Mouse (Mus musculus): ENCODE data around the gene Coq8a. TPM values are rescaled to one million over a fixed set of nuclear protein-coding genes. Genes with fewer than 3 reads are reported as not detected.

Coq8a gene
- polyA plus RNA-seq, 1 experiment from 2014 or later, result 1.6 TPM

DNA sequence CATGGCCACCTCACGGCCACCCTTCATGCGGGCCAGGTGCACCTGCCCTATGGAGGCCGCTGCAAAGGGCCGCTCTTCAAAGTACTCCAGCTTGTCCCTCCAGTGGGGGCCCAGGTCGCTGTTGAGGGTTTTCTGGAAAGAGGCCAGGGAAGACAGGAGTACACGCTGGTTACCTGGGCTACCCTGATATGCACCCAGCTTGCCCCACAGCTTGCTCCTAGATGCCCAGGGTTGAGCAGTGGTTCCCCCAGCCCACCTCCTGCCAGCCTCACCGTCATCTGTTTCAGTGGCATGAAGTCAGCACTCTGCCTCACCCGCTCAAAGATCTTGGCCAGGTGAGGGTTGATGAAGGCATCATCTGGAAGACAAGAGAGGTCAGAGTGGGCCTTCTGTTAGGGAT, 29.3 kb downstream of the Coq8a start:
- Histone ChIP-seq H3K9me3 (replicated peaks) (no peaks in the 10 kb centered on the region), H3K4me2 (no peak overlapping the region), H3K9ac (no peak overlapping the region), H3K27ac (no peak overlapping the region), H3K27me3 (no peaks in the 10 kb centered on the region), H3K4me1 (no peaks in the 10 kb centered on the region), H3K4me3 (no peak overlapping the region), H3K36me3 (ENCODE audit: poor library complexity, severe bottlenecking) (peaks cover 6% of the 10 kb centered on the region)
- 93% methylated on average over 8 of the region's 8 CpGs for WGBS
- no peak for ATAC-seq

DNA sequence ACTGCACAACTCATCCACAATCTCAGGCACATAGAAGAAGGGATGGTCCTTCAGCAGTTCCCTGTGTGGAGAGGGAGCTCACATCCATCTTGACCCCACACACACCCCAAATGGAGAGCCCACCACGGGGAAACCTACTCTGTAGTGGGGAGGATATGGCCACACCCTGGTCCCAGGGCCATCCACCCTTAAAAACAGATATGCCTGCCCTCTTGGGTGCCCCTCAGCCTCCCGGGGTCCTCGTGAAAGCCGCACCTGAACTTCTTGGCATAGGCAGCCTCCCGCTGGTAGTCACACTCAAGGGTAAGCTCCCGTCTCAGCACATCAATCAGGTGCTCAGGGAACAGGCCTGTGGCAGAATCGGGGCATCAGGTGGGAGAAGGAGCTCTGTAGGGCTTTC, 30.2 kb downstream of the Coq8a start:
- H3K36me3 ChIP-seq (ENCODE audit: poor library complexity, severe bottlenecking), result peaks cover 6% of the 10 kb centered on the region
- 85% methylated on average over 7 of the region's 7 CpGs for WGBS
- H3K9ac ChIP-seq, result no peak overlapping the region
- no peak overlapping the region for H3K27ac ChIP-seq
- no peak overlapping the region for H3K4me3 ChIP-seq
- H3K4me1 ChIP-seq, result no peaks in the 10 kb centered on the region
- no peaks in the 10 kb centered on the region for H3K9me3 ChIP-seq (replicated peaks)
- no peaks in the 10 kb centered on the region for H3K27me3 ChIP-seq
- no peak overlapping the region for H3K4me2 ChIP-seq
- ATAC-seq, result no peak

DNA sequence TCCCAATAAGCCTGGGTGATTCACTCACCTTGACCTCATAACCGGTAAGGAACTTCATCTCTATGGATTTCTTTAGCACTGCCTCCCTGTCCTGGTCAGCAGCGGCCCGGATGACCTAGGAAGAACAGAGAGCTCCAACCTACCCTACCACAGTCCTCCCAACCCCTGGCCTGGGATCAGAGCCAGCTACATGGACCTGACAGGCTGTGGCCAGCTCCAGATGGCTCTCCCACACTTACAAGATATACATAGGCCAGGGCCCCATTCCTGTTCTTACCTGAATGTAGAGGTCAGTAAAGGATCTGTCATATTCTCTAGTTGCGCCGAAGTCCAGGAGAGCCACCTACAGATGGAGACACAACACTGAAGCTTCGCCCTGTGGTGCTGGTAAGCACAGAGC, 31.1 kb downstream of the Coq8a start:
- WGBS, result 95% methylated on average over 6 of the region's 6 CpGs
- Histone ChIP-seq H3K4me2 (no peak overlapping the region), H3K27me3 (no peaks in the 10 kb centered on the region), H3K27ac (no peak overlapping the region), H3K4me3 (no peak overlapping the region), H3K9ac (no peak overlapping the region), H3K36me3 (ENCODE audit: poor library complexity, severe bottlenecking) (peaks cover 9% of the 10 kb centered on the region), H3K4me1 (no peaks in the 10 kb centered on the region), H3K9me3 (replicated peaks) (no peaks in the 10 kb centered on the region)
- no peak for ATAC-seq

DNA sequence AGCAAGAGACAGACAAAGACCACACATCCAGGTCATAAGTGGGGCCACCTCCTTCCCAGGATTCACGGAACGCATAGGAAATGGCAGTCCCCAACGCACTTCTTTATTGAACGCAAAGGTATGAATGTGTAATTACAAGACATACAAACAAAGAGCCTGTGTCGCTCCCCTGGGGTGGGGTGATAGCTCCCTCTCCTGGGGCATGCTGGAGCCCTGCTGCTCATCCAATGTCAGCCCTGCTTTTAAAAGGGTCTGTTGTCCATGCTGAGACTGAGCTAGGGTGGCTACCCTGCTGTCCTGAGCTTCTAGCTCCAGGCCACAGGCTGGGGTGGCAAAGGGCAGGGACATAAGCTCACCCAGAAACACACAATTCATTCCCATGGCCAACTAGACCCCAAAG, 32.9 kb downstream of the Coq8a start:
- H3K27ac ChIP-seq, result no peak overlapping the region
- 84% methylated on average over 5 of the region's 5 CpGs for WGBS
- no peak for ATAC-seq
- no peak overlapping the region for H3K4me2 ChIP-seq
- H3K9me3 ChIP-seq (replicated peaks), result no peaks in the 10 kb centered on the region
- H3K27me3 ChIP-seq, result no peaks in the 10 kb centered on the region
- no peak overlapping the region for H3K4me3 ChIP-seq
- peaks cover 27% of the 10 kb centered on the region for H3K36me3 ChIP-seq (ENCODE audit: poor library complexity, severe bottlenecking)
- no peak overlapping the region for H3K9ac ChIP-seq
- H3K4me1 ChIP-seq, result no peaks in the 10 kb centered on the region

DNA sequence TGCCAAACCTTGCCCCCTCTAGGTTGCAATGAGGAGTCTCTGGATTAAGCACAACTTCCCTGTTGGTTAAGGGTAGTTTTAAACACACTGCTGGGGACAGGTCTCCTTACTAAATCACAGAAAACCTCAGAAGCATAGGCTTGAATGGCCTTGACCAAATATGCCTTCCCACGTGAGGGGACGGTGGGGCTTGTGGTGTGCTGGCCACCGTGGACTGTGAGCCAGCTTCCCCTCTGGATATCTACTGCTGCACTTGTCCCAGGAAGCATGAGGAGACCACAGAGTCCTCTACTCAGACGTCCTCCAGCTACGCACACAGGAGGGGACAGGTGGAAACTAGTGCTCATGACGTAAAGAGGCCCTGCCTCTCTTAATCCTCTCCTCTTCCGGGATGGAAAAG, 36.4 kb downstream of the Coq8a start:
- no peaks in the 10 kb centered on the region for H3K27me3 ChIP-seq
- H3K9ac ChIP-seq, result no peak overlapping the region
- H3K4me3 ChIP-seq, result no peak overlapping the region
- no peaks in the 10 kb centered on the region for H3K9me3 ChIP-seq (replicated peaks)
- WGBS, result 87% methylated on average over 7 of the region's 7 CpGs
- H3K36me3 ChIP-seq (ENCODE audit: poor library complexity, severe bottlenecking), result peaks cover 46% of the 10 kb centered on the region
- no peaks in the 10 kb centered on the region for H3K4me1 ChIP-seq
- ATAC-seq, result no peak
- no peak overlapping the region for H3K27ac ChIP-seq
- H3K4me2 ChIP-seq, result no peak overlapping the region

DNA sequence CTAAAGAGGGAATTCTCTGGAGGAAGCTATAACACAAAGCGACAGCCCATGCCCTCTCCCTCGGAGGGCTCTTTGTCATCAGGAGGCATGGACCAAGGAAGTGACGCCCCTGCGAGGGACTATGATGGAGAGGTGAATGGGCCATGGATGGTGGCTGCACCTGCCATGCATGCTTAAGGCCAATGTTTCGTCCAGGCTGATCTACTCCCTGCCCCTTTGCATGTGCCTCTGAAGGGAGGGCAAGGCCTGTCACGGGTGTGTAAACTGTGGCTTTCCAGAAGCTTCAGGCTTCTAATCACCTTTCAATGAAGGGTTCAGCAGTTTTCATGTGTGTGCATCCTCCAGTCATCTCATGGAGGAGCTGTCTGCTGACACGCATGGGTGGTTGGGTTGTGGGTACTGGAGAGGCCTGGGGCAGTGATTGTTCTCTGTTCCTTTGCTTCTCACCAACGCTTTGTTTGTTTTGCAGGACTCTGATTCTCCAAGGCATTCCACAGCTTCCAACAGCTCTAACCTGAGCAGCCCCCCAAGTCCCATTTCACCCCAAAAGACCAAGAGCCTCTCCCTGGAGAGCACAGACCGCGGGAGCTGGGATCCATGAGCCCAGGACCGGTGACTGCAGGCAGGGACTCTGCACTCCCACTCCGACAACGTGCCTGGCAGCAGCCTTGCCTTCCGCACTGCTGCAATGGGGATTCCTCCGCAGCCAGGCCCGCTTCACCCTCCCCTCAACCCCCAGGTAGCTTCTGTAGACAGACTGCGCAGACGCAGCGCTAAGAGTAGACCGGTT, 37.6 kb downstream of the Coq8a start:
- ATAC-seq, result no peak

DNA sequence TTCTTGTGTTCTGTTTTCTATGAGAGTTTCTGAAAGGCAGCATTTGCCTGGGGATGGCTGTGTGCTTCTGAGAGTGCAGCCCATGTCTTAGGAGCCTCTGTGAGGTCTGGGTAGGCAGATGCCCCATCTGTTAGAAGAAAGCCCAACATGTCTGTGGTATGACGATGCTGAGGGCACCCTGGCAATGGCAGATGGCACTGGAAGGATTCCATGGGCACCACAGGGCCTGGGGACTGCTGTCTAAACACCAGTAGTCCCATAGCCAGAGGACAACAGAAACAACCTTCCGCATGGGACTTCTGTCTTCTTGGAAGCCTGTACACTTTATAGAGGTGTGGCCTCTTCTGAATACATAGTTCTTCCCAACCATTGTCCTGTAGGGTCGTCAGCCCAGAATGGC, 38.2 kb downstream of the Coq8a start:
- H3K9me3 ChIP-seq (replicated peaks), result no peaks in the 10 kb centered on the region
- no peak overlapping the region for H3K4me3 ChIP-seq
- no peak overlapping the region for H3K4me2 ChIP-seq
- peaks cover 46% of the 10 kb centered on the region for H3K36me3 ChIP-seq (ENCODE audit: poor library complexity, severe bottlenecking)
- H3K9ac ChIP-seq, result no peak overlapping the region
- no peaks in the 10 kb centered on the region for H3K4me1 ChIP-seq
- H3K27me3 ChIP-seq, result no peaks in the 10 kb centered on the region
- WGBS, result 76% methylated on average over 3 of the region's 3 CpGs
- ATAC-seq, result no peak
- no peak overlapping the region for H3K27ac ChIP-seq

More for the DNA sequence above, 37.6 kb downstream of the Coq8a start:
- H3K27me3 ChIP-seq, result no peaks in the 10 kb centered on the region
- peaks cover 46% of the 10 kb centered on the region for H3K36me3 ChIP-seq (ENCODE audit: poor library complexity, severe bottlenecking)
- H3K4me1 ChIP-seq, result no peaks in the 10 kb centered on the region
- no peak overlapping the region for H3K4me3 ChIP-seq
- no peak overlapping the region for H3K27ac ChIP-seq
- no peak overlapping the region for H3K4me2 ChIP-seq
- no peak overlapping the region for H3K9ac ChIP-seq
- H3K9me3 ChIP-seq (replicated peaks), result no peaks in the 10 kb centered on the region
- WGBS, result 92% methylated on average over 20 of the region's 20 CpGs

DNA sequence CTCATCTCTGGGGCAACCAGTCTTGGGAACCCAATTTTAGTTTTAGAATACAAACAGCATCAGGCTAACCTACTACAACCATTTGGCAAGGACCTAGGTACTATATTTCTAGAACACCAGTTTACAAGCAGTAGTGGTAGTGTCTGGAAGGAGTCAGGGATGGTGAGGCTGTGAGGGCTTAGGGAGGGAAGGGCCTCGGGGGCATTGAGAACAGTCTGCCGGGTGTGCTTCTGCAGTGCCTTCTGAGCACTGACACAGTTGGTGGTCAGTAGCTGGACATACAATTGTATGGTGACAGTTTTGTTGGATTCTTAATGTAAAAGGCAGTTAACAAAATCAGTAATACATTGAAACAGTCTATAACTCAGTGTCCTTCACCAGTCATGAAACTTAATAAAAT, 38.9 kb downstream of the Coq8a start:
- 88% methylated on average over 2 of the region's 2 CpGs for WGBS
- H3K4me3 ChIP-seq, result no peak overlapping the region
- no peaks in the 10 kb centered on the region for H3K4me1 ChIP-seq
- no peak for ATAC-seq
- H3K9ac ChIP-seq, result no peak overlapping the region
- peaks cover 42% of the 10 kb centered on the region for H3K36me3 ChIP-seq (ENCODE audit: poor library complexity, severe bottlenecking)
- H3K27me3 ChIP-seq, result no peaks in the 10 kb centered on the region
- H3K27ac ChIP-seq, result no peak overlapping the region
- H3K9me3 ChIP-seq (replicated peaks), result no peaks in the 10 kb centered on the region
- no peak overlapping the region for H3K4me2 ChIP-seq

DNA sequence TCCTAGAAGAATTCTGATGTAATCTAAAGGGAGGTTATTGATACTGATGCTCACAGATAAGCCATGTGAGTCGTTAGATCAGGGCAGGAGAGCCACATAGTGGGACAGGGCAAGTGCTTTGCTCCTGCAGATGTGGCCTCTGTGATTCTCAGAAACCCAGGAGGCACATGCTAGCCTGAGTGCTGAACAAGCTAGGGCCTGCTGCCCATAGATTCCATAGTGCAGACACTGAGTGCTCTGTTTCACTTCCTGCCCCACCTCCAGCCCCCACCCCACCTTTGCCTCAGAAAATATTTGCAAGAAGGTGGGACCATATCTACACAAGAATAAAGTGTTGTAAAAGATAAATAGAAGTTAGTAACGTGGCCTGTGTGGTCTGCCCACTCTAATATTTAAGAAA, 40.8 kb downstream of the Coq8a start:
- no peak for ATAC-seq
- Histone ChIP-seq H3K27me3 (no peaks in the 10 kb centered on the region), H3K36me3 (ENCODE audit: poor library complexity, severe bottlenecking) (peaks cover 46% of the 10 kb centered on the region)

DNA sequence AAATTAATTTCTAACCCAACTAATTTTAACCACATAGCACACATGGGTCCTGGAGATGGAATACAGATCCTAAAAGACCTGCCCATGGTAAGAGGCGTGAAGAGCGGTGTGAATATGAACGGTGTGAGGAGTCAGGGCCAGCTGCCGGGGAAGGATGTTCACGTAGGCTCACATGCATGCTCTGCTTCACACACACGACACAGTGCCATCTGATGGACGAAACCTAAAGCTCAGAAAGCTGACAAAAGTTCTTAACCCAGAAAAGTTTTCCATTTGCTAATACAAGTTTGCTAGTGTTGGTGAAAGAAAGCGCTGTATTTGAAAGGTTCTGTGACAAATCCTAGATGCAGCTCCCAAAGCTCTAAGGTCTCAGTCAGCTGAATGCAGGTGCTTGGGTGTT, 48.2 kb downstream of the Coq8a start:
- Histone ChIP-seq H3K9ac (no peak overlapping the region), H3K4me1 (no peaks in the 10 kb centered on the region), H3K9me3 (replicated peaks) (no peaks in the 10 kb centered on the region), H3K4me2 (no peak overlapping the region), H3K4me3 (no peak overlapping the region), H3K27me3 (no peaks in the 10 kb centered on the region), H3K27ac (no peak overlapping the region), H3K36me3 (ENCODE audit: poor library complexity, severe bottlenecking) (peaks cover 36% of the 10 kb centered on the region)
- 84% methylated on average over 8 of the region's 8 CpGs for WGBS
- no peak for ATAC-seq

More for the DNA sequence above, 40.8 kb downstream of the Coq8a start:
- Histone ChIP-seq H3K9ac (no peak overlapping the region), H3K27ac (no peak overlapping the region), H3K4me3 (no peak overlapping the region), H3K4me2 (no peak overlapping the region), H3K4me1 (no peaks in the 10 kb centered on the region), H3K9me3 (replicated peaks) (no peaks in the 10 kb centered on the region)
- WGBS, result 89% methylated on average over 2 of the region's 2 CpGs

DNA sequence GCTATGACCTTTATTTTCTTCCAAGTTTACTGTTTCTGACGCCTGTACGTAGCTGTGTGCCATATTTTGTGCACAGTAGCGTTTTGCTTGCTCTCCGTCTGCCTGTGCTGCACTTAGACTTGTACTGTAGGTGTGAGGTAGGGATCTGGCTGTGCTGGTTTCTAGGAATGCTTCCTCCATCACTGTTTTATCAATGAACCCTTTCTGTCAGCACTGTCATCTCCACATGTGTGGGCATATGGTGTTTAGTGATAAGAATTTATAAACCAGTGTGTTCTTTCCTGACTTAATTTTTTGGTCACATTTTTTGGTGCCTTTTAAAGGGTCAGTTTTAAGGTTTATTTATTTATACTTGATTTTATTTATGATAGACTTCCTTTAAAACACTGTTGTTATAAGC, 50.8 kb downstream of the Coq8a start:
- Histone ChIP-seq H3K9ac (no peak overlapping the region), H3K9me3 (replicated peaks) (no peaks in the 10 kb centered on the region), H3K36me3 (ENCODE audit: poor library complexity, severe bottlenecking) (peaks cover 36% of the 10 kb centered on the region), H3K4me2 (no peak overlapping the region), H3K4me3 (no peak overlapping the region), H3K27ac (no peak overlapping the region), H3K27me3 (no peaks in the 10 kb centered on the region), H3K4me1 (no peaks in the 10 kb centered on the region)
- no peak for ATAC-seq
- 96% methylated on average over 4 of the region's 4 CpGs for WGBS

DNA sequence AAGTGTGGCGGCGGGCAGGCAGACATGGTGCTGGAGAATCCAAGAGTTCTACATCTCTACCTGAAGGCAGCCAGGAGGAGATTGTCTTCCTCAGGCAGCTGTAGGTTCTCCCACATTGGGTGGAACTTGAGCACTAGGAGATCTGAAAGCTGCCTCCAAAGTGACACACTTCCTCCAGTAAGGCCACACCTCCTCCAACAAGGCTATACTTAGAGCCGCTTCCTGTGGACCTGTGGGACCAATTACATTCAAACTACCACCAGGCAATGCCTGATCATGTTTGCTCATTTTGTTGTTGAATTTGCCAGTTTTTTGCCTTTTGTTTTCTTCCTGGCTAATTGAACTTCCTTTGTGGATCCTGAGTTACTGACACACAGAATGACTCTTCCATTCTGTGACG, 51.4 kb downstream of the Coq8a start:
- 82% methylated on average over 4 of the region's 4 CpGs for WGBS
- H3K27ac ChIP-seq, result no peak overlapping the region
- H3K4me2 ChIP-seq, result no peak overlapping the region
- H3K27me3 ChIP-seq, result no peaks in the 10 kb centered on the region
- no peak for ATAC-seq
- H3K4me1 ChIP-seq, result no peaks in the 10 kb centered on the region
- no peak overlapping the region for H3K9ac ChIP-seq
- no peaks in the 10 kb centered on the region for H3K9me3 ChIP-seq (replicated peaks)
- H3K4me3 ChIP-seq, result no peak overlapping the region
- peaks cover 36% of the 10 kb centered on the region for H3K36me3 ChIP-seq (ENCODE audit: poor library complexity, severe bottlenecking)

DNA sequence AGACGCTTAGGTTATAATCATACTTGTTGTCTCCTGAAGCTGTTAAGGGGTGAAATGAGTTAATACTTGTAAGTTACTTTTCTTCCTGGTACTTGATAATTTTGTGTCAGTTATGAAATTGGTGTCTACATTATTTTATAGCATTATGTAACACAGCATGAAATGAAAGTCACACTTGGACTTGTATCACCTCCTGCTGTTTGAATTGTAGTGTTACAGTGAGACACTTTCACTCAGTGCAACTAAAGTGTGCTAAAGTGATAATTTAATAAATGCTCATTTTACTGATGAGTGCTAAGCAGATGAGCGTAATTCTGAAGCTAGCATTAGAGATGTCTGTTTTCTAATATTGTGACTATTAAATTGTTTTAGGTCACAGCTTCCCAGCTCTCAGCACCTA, 58.4 kb downstream of the Coq8a start:
- no peak overlapping the region for H3K4me3 ChIP-seq
- H3K4me2 ChIP-seq, result no peak overlapping the region
- WGBS, result 93% methylated on average over 2 of the region's 2 CpGs
- no peaks in the 10 kb centered on the region for H3K4me1 ChIP-seq
- H3K36me3 ChIP-seq (ENCODE audit: poor library complexity, severe bottlenecking), result peaks cover 46% of the 10 kb centered on the region
- H3K9me3 ChIP-seq (replicated peaks), result no peaks in the 10 kb centered on the region
- H3K27me3 ChIP-seq, result no peaks in the 10 kb centered on the region
- no peak overlapping the region for H3K27ac ChIP-seq
- no peak overlapping the region for H3K9ac ChIP-seq
- no peak for ATAC-seq

Measured in forebrain, embryonic 13.5 days (tissue).